Mouse (Mus musculus): Measurements from ENCODE around the gene Adgrb3. TPM values are rescaled to one million over a fixed set of nuclear protein-coding genes. Genes with fewer than 3 reads are reported as not detected.
"Not testable (repeated sequence)": the region's sequence is repeated elsewhere in the genome, so short reads cannot be mapped to it uniquely, and the experiment has no call there.

The Adgrb3 gene
- total RNA-seq, 2 experiments from 2014 or later, result 111 to 118 TPM

- Histone ChIP-seq H3K4me3 (no peak overlapping the region), H3K27ac (peak overlapping the region; percentile 76)
- TF ChIP-seq CTCF (conservative IDR thresholded peaks at IDR 0.05), result no peak
- peak in 1 of 2 experiments; percentile 61 for DNase-seq (ENCODE audit: low spot score in 2 of 2)
Measured at GRCm38 (mm10) chr1:25698702-25699250, 130.7 kb downstream of the Adgrb3 start.

DNA sequence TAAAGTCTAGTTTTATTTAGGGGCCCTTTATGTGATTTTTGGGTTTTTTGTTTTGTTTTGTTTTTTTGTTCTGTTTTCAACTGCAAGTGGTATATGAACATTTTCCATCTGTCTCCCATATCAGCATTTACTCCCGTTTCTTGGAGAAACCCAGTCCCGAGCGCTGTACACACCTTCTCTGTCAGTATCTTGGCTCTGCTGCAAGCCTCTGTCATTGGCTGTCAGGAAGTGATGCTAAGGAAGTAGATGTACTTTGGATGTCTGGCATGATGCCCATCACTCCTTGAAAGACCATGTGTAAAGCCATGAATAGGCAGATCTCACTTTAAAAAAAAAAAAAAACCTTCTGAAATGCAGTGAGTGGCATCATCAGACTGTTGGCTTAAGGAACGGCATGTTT is 132.3 kb downstream of the Adgrb3 start:
- TF ChIP-seq CTCF (conservative IDR thresholded peaks at IDR 0.05), result no peak
- no peak for DNase-seq (ENCODE audit: low spot score in 2 of 2)
- Histone ChIP-seq H3K4me3 (no peak overlapping the region), H3K27ac (peak overlapping the region; percentile 76)

DNA sequence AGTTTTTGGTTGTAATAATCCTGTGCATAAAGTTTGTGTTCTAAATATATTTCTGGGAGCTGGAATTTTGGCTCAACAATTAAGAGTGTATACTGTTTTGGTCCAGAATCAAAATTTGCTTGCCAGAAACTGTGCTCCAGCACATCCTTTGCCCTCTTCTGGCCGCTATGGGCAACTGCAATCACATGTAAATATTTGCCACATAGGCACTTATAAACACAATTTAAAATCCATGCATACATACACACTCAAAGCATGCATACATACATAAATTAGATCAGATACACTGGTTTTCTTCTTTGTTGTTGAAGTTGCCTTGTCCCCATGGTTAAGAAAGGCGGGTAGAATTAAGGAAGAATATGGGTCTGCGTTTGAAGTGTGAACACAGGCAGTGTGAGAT is 132.7 kb downstream of the Adgrb3 start:
- TF ChIP-seq CTCF (conservative IDR thresholded peaks at IDR 0.05), result peak; percentile 73
- DNase-seq (ENCODE audit: low spot score in 2 of 2), result no peak
- peak overlapping the region; percentile 76 for H3K27ac ChIP-seq
- no peak overlapping the region for H3K4me3 ChIP-seq

GRCm38 (mm10) chr1:25682118-25682517 is 147.4 kb downstream of the Adgrb3 start:
- DNase-seq (ENCODE audit: low spot score in 2 of 2), result peak; percentile 57 to 62
- TF ChIP-seq CTCF (conservative IDR thresholded peaks at IDR 0.05), result no peak
- Histone ChIP-seq H3K4me3 (no peak overlapping the region), H3K27ac (peak overlapping the region; percentile 36; the same call in 1 of the 2 replicates)

DNA sequence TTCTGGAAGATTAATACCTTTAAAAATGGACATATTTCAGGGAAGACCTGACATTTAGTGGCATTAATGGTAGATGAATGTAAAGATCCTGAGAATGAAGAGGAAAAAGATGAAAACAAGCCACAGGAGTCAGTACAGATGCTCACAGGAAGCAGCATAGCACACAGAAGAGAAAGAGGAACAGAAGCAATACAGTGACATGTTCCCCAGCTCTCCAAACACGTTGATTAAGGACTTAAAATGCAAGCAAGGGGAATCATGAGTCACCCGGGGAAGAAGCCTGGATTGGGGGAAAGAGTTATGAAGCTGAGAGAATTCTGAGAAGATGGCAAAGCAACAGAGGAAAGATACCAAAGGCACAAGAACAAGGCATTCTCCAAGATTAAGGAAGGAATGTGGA is 149.9 kb downstream of the Adgrb3 start:
- Histone ChIP-seq H3K27ac (0 out of 2 replicates have a peak overlapping the region, but pooled peaks have one; percentile 0), H3K4me3 (no peak overlapping the region)
- no peak for TF ChIP-seq CTCF (conservative IDR thresholded peaks at IDR 0.05)
- DNase-seq (ENCODE audit: low spot score in 2 of 2), result no peak

DNA sequence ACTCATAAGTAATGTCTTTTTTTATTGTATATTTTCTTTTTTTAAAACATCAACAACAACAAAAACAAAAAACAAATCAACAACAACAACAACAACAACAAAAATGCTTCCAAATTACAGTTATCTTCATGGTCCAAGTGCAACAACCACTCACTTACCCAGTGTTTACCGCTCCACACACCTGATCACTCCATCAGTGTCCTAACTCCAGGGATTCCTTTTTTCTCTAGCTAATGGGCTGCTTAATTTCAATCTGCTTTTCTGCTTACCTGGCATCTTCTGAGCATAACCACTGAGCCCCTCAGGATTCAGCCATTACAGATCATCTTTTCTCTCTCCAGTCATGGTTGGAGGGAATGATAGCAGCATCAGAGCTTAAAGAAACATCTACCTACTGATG is 176.8 kb downstream of the Adgrb3 start:
- Histone ChIP-seq H3K4me3 (no peak overlapping the region), H3K27ac (no peak overlapping the region)
- DNase-seq (ENCODE audit: low spot score in 2 of 2), result no peak
- TF ChIP-seq CTCF (conservative IDR thresholded peaks at IDR 0.05), result no peak

- peak; percentile 14 to 29 for DNase-seq (ENCODE audit: low spot score in 2 of 2)
Measured at GRCm38 (mm10) chr1:25644256-25644655, 185.3 kb downstream of the Adgrb3 start.

DNA sequence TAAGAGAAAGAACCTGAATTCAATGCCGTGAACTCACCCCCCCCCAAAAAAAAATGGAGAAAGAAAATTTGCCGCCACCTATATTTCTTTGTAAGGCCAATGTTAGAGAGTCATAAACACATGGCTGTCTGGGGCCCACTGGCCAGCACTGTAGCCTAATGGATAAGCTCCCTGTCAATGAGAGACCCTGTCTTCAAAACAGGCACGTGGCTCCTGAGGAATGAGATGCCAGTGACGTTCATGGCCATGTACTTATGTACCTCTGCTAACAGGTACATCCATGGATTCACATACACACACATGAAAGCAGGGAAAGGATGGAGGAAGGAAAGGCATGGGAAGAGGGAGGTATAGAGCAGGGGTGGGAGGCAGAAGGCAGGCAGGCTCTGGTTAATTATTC is 208.0 kb downstream of the Adgrb3 start:
- no peak for TF ChIP-seq CTCF (conservative IDR thresholded peaks at IDR 0.05)
- no peak overlapping the region for H3K27ac ChIP-seq
- H3K4me3 ChIP-seq, result no peak overlapping the region
- DNase-seq (ENCODE audit: low spot score in 2 of 2), result no peak

More at GRCm38 (mm10) chr1:25644256-25644655, 185.3 kb downstream of the Adgrb3 start:
- H3K4me3 ChIP-seq, result no peak overlapping the region
- H3K27ac ChIP-seq, result peak overlapping the region; percentile 24; the same call in 1 of the 2 replicates
- no peak for TF ChIP-seq CTCF (conservative IDR thresholded peaks at IDR 0.05)

DNA sequence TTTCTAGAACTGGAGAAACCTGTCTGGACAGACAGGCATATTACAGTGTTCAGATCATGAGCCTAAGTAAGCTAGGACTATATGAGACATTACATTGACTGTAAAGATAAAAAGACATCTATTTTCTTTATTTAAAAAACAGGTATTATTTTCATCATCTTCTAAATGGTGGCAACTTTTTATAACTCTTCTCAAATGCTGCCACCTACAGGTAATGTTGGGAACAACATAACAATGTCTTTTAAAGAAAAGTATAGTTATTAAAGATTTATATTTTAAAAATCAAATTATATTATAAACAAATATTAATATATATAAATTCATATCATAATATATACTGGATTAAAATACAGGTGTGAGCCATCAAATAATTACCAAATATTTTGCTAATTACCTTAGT is 212.6 kb downstream of the Adgrb3 start:
- peak; percentile 87 for TF ChIP-seq CTCF (conservative IDR thresholded peaks at IDR 0.05)
- no peak for DNase-seq (ENCODE audit: low spot score in 2 of 2)
- Histone ChIP-seq H3K4me3 (no peak overlapping the region), H3K27ac (no peak overlapping the region)

DNA sequence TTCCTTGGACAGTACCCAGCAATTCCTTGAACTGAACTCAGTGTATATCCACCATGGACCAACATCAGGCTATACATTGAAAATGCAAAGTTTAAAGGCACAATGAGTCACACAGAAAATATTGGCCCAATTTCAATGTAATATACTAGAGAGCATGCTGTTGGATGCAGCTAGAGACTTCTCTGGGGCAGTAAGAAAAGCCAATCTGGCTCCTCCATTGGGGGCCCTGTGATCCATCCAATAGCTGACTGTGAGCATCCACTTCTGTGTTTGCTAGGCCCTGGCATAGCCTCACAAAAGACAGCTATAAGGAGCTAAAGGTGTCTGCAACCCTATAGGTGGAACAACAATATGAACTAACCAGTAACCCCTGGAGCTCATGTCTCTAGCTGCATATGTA is 218.7 kb downstream of the Adgrb3 start:
- not testable (repeated sequence) for H3K4me3 ChIP-seq; DNase-seq (ENCODE audit: low spot score in 2 of 2); H3K27ac ChIP-seq

DNA sequence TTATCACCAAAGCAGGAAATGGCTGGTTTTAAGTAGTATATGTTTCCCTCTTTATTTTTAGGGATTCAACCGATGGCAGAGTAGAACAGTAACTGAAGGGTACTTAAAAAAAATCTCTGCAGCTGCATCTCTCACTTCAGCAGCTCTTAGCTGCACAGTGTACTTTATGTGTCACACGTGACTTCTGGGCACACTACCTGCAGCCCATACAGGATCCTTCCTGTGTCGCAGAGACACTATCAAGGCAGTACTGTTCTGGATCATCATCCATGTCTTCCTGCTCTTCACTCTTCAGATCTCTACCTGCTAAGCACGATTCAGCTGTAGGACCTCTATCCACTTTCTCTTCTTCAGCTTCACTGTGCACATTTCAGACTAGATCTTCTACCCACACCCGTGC is 230.6 kb downstream of the Adgrb3 start:
- Histone ChIP-seq H3K27ac (no peak overlapping the region), H3K4me3 (no peak overlapping the region)
- no peak for TF ChIP-seq CTCF (conservative IDR thresholded peaks at IDR 0.05)
- no peak for DNase-seq (ENCODE audit: low spot score in 2 of 2)

GRCm38 (mm10) chr1:25588568-25589118 is 240.9 kb downstream of the Adgrb3 start:
- no peak overlapping the region for H3K27ac ChIP-seq
- H3K4me3 ChIP-seq, result no peak overlapping the region
- DNase-seq (ENCODE audit: low spot score in 2 of 2), result no peak
- no peak for TF ChIP-seq CTCF (conservative IDR thresholded peaks at IDR 0.05)

GRCm38 (mm10) chr1:25581698-25582097 is 247.8 kb downstream of the Adgrb3 start:
- no peak overlapping the region for H3K4me3 ChIP-seq
- no peak overlapping the region for H3K27ac ChIP-seq
- no peak for DNase-seq (ENCODE audit: low spot score in 2 of 2)
- no peak for TF ChIP-seq CTCF (conservative IDR thresholded peaks at IDR 0.05)

GRCm38 (mm10) chr1:25577836-25578235 is 251.7 kb downstream of the Adgrb3 start:
- no peak overlapping the region for H3K4me3 ChIP-seq
- H3K27ac ChIP-seq, result no peak overlapping the region
- no peak for TF ChIP-seq CTCF (conservative IDR thresholded peaks at IDR 0.05)
- no peak for DNase-seq (ENCODE audit: low spot score in 2 of 2)
